Mouse (Mus musculus) left cerebral cortex, adult 8-10 months (tissue): Measurements from ENCODE around the gene Olfr110. TPM values are rescaled to one million over a fixed set of nuclear protein-coding genes. Genes with fewer than 3 reads are reported as not detected.
"Not testable (repeated sequence)": the region's sequence is repeated elsewhere in the genome, so short reads cannot be mapped to it uniquely, and the experiment has no call there.

Source experiments
- DNase-seq, 2 experiments: peaks; one replicate each; pipeline ENCODE4 v3.0.0; 2022; ENCODE audit warnings: low spot score in 2 of 2
- total RNA-seq, 4 experiments: library from RNA; stranded (reverse); gene quantifications; 2 replicates each; pipeline ENCODE4 v1.2.4; 2022

Gene Olfr110
- 1 to 10 TPM in 1 of 4 experiments, under 1 TPM in 1, not detected in 2; 0.87 to 1.6 TPM for total RNA-seq

- no peak for DNase-seq
Observed at GRCm38 (mm10) chr17:37491930-37492518, at the start of gene Olfr110. Gene Olfr110, plus strand, starts transcription at chr17:37492468.

- DNase-seq: no peak
Observed at GRCm38 (mm10) chr17:37445180-37445579, 47.1 kb upstream of the Olfr110 start, which contains the start of gene Olfr108. Gene Olfr108, plus strand, starts transcription at chr17:37445480.

- DNase-seq: no peak
Observed at GRCm38 (mm10) chr17:37458616-37459015, 33.7 kb upstream of the Olfr110 start, which contains the start of gene Olfr109. Gene Olfr109, plus strand, starts transcription at chr17:37458916.

GRCm38 (mm10) chr17:37483452-37483851, 8.8 kb upstream of the Olfr110 start, which contains the start of gene H2-M2:
Gene H2-M2, minus strand, starts transcription at chr17:37483552.
- no peak for DNase-seq

- DNase-seq: no peak
Observed at GRCm38 (mm10) chr17:37507730-37508129, 15.5 kb downstream of the Olfr110 start, which contains the start of gene Olfr111. Gene Olfr111, plus strand, starts transcription at chr17:37508030.

GRCm38 (mm10) chr17:37524612-37525011, 32.3 kb downstream of the Olfr110 start:
- DNase-seq: not testable (repeated sequence)

GRCm38 (mm10) chr17:37525427-37525826, 33.2 kb downstream of the Olfr110 start:
- DNase-seq: not testable (repeated sequence)

- no peak for DNase-seq
Observed at GRCm38 (mm10) chr17:37535173-37535572, 42.9 kb downstream of the Olfr110 start.

- DNase-seq: peak in 1 of 2 experiments; percentile 6
Observed at GRCm38 (mm10) chr17:37538416-37538815, 46.1 kb downstream of the Olfr110 start.

- DNase-seq: no peak
Observed at GRCm38 (mm10) chr17:37541454-37542119, 49.3 kb downstream of the Olfr110 start.

GRCm38 (mm10) chr17:37543800-37544435, 51.6 kb downstream of the Olfr110 start:
- DNase-seq: no peak

Other genes starting within 250 kb of the Olfr110 start
- not detected for gene Olfr98, start 228.7 kb upstream of the Olfr110 start, total RNA-seq
- 1 to 10 TPM; 3.5 to 7.0 (median 4.7) TPM for gene H2-M3, start 222.2 kb upstream of the Olfr110 start, total RNA-seq
- gene Olfr99, start 209.0 kb upstream of the Olfr110 start, total RNA-seq: not detected
- gene Olfr101, start 188.2 kb upstream of the Olfr110 start, total RNA-seq: not detected
- gene Olfr102, start 175.4 kb upstream of the Olfr110 start, total RNA-seq: not detected
- not detected for gene Olfr103, start 152.8 kb upstream of the Olfr110 start, total RNA-seq
- not detected for gene Olfr104-ps, start 132.9 kb upstream of the Olfr110 start, total RNA-seq
- not detected for gene Olfr105-ps, start 113.4 kb upstream of the Olfr110 start, total RNA-seq
- gene Olfr106-ps, start 102.1 kb upstream of the Olfr110 start, total RNA-seq: not detected
- not detected for gene Olfr107, start 93.2 kb upstream of the Olfr110 start, total RNA-seq
- gene Olfr108, start 47.0 kb upstream of the Olfr110 start, total RNA-seq: not detected
- not detected for gene Olfr109, start 33.6 kb upstream of the Olfr110 start, total RNA-seq
- not detected for gene H2-M2, start 8.9 kb upstream of the Olfr110 start, total RNA-seq
- gene Olfr111, start 15.6 kb downstream of the Olfr110 start, total RNA-seq: 1 to 10 TPM in 2 of 4 experiments, under 1 TPM in 2; 0.36 to 3.8 (median 1.7) TPM
- gene Olfr112, start 77.0 kb downstream of the Olfr110 start, total RNA-seq: not detected
- gene Olfr113, start 85.2 kb downstream of the Olfr110 start, total RNA-seq: not detected
- not detected for gene Olfr114, start 100.3 kb downstream of the Olfr110 start, total RNA-seq
- not detected for gene Olfr115, start 134.6 kb downstream of the Olfr110 start, total RNA-seq
- not detected for gene Olfr116, start 134.7 kb downstream of the Olfr110 start, total RNA-seq
- gene Olfr117, start 171.3 kb downstream of the Olfr110 start, total RNA-seq: not detected
- not detected for gene Olfr118, start 174.5 kb downstream of the Olfr110 start, total RNA-seq
- not detected for gene Olfr119, start 204.1 kb downstream of the Olfr110 start, total RNA-seq
- gene Olfr120, start 229.3 kb downstream of the Olfr110 start, total RNA-seq: not detected